Mouse (Mus musculus): ENCODE measurements at regions not wholly inside any gene's neighbourhood (a gene's known extent, or its start where the extent isn't known, plus 50 kb on each side); places are given as distances from the start of the nearest gene placed in this dataset.

GRCm38 (mm10) chr2:57649002-57649401 is 348.7 kb upstream of the Galnt5 start:
- TF ChIP-seq CTCF (IDR thresholded peaks at IDR 0.05; ENCODE audit: borderline replicate concordance, insufficient read depth, low read depth, low read length) (no peak), POLR2A (IDR thresholded peaks at IDR 0.05; ENCODE audit: borderline replicate concordance, insufficient read depth, low read length) (no peak)

Data from cerebellum, adult 2 months (tissue).